21 mouse cellular contexts compared by ENCODE assay signal in the genomic region with DNA sequence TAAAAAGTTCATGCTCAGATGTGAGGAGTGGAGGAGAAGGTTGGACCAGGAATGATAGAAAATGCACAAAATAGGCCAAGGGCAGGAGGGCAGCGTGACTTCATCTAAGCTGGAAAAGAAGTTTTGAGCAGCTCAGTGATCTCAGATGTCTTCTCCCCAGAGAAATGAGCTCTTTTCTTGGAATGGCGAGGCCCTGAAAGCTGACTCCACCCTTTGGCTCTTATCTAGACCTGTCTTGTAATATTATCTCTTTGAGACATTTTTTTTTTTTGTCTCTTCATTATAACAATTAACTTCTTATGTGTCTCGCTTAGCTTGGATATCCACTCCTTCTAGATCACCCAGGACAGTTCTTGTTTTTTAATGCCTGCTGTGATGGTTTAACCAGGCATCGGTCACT. TPM values are rescaled to one million over a fixed set of nuclear protein-coding genes. Genes with fewer than 3 reads are reported as not detected.
DNase-seq lines count a peak whose midpoint lies in the region; ATAC-seq lines count a peak whose summit lies in the region.
"Had no signal": no experiment of that assay in that cellular context is flagged by ENCODE, and none has a peak within 500 bp of the region (broad histone marks: within the 10 kb centered on the region; RNA-seq: fewer than 3 reads in every experiment).

No protein-coding gene starts in this region.

- peaks cover 75% of the 10 kb centered on the region for H3K4me1 ChIP-seq in liver, embryonic 13.5 days (replicated peaks)
- peaks cover 15% of the 10 kb centered on the region for H3K4me1 ChIP-seq in forebrain, embryonic 13.5 days

- H3K27ac ChIP-seq in liver, embryonic 13.5 days, result peak overlapping the region; percentile 80
- no peak overlapping the region for H3K27ac ChIP-seq in forebrain, embryonic 13.5 days
- H3K27ac ChIP-seq: hindbrain, embryonic 13.5 days; kidney, postnatal 0 days; midbrain, embryonic 13.5 days had no signal

- H3K9ac ChIP-seq in liver, embryonic 13.5 days, result peak overlapping the region; percentile 67
- no peak overlapping the region for H3K9ac ChIP-seq in forebrain, embryonic 13.5 days
- H3K9ac ChIP-seq: hindbrain, embryonic 13.5 days; midbrain, embryonic 13.5 days had no signal

- H3K9me3 ChIP-seq in liver, embryonic 13.5 days (replicated peaks), result no peaks in the 10 kb centered on the region
- H3K9me3 ChIP-seq in forebrain, embryonic 13.5 days (replicated peaks), result no peaks in the 10 kb centered on the region
- H3K9me3 ChIP-seq: hindbrain, embryonic 13.5 days; midbrain, embryonic 13.5 days had no signal

- 34% methylated on average over 4 of the region's 4 CpGs for WGBS in liver, embryonic 13.5 days (ENCODE audit: insufficient replicate concordance)
- 93% methylated on average over 4 of the region's 4 CpGs for WGBS in forebrain, embryonic 13.5 days

- intact Hi-C loops in heart, postnatal 36 days (cut with DNase I), result no loop called here

- peak overlapping the region; percentile 56 for H3K4me2 ChIP-seq in liver, embryonic 13.5 days
- no peak overlapping the region for H3K4me2 ChIP-seq in forebrain, embryonic 13.5 days
- H3K4me2 ChIP-seq: hindbrain, embryonic 13.5 days; midbrain, embryonic 13.5 days had no signal

- peaks cover 4% of the 10 kb centered on the region; the same call in 1 of the 2 replicates for H3K27me3 ChIP-seq in liver, embryonic 13.5 days
- H3K27me3 ChIP-seq in forebrain, embryonic 13.5 days, result no peaks in the 10 kb centered on the region; the same call in 1 of the 2 replicates
- H3K27me3 ChIP-seq: hindbrain, embryonic 13.5 days had no signal

- peak; percentile 36 for DNase-seq in heart, adult 8-10 months (ENCODE audit: low spot score)
- no peak for DNase-seq in heart, postnatal 36 days
- peak; percentile 70 for DNase-seq in c-Kit-positive CD71-positive TER-119-negative erythroid progenitor cells, embryonic 14.5 days (ENCODE audit: low read depth)
- no peak for DNase-seq in liver, embryonic 13.5 days
- no peak for DNase-seq in yolk sac, embryonic 10.5 days (ENCODE audit: low spot score)
- DNase-seq: adrenal gland, adult 8-10 months; B cell, adult 2 months; cerebellum, adult 8-10 months; cerebellum, postnatal 36 days; heart, adult 11 months; kidney, adult 2 months; lung, adult 18-20 months; lung, postnatal 10 days; thymus, postnatal 25 days had no signal

- no peaks in the 10 kb centered on the region for H3K36me3 ChIP-seq in liver, embryonic 13.5 days
- H3K36me3 ChIP-seq in forebrain, embryonic 13.5 days (ENCODE audit: poor library complexity, severe bottlenecking), result no peaks in the 10 kb centered on the region
- H3K36me3 ChIP-seq: hindbrain, embryonic 13.5 days; midbrain, embryonic 13.5 days had no signal

- ATAC-seq in liver, embryonic 13.5 days (ENCODE audit: low read depth), result peak; percentile 73
- 0 out of 2 replicates have a peak, but pooled peaks have one; percentile 9 for ATAC-seq in megakaryocyte-erythroid progenitor cell, adult 5-6 weeks (replicated peaks; ENCODE audit: low FRiP score, low TSS enrichment, poor library complexity, severe bottlenecking)
- no peak for ATAC-seq in forebrain, embryonic 13.5 days
- ATAC-seq: activated CD4-positive, CD25-positive, alpha-beta regulatory T cell, adult 4 months; forebrain, embryonic 16.5 days; midbrain, embryonic 13.5 days had no signal

- 0 out of 2 replicates have a peak overlapping the region, but pooled peaks have one; percentile 8 for H3K4me3 ChIP-seq in liver, embryonic 13.5 days (replicated peaks)
- H3K4me3 ChIP-seq in forebrain, embryonic 13.5 days, result no peak overlapping the region
- H3K4me3 ChIP-seq: hindbrain, embryonic 13.5 days; midbrain, embryonic 13.5 days had no signal

RNA-seq across cellular contexts. Expression of a gene that starts 53.0 kb away (rescaled TPM):
- total RNA-seq in heart, adult 8-10 months (2022), result 10 to 100 TPM; 30.4 to 34.2 (median 31.1) TPM
- total RNA-seq in heart, postnatal 36 days (2021), result 10 to 100 TPM; 33.2 to 35.4 TPM
- 22.3 and 27.6 TPM in 2 replicates for polyA plus RNA-seq in liver, embryonic 13.5 days (2015; fragmentation: Nextera tagmentation; extraction: Ambion mirVana)
- 56.4 and 80.7 TPM in 2 replicates for total RNA-seq in megakaryocyte-erythroid progenitor cell, adult 5-6 weeks (2014; fragmentation: Nextera tagmentation)
- total RNA-seq in megakaryocyte-erythroid progenitor cell, adult 5-6 weeks (2017), result 22.0 and 26.1 TPM in 2 replicates
- polyA plus RNA-seq in forebrain, embryonic 13.5 days (2015; fragmentation: Nextera tagmentation; extraction: Ambion mirVana), result 30.1 and 37.4 TPM in 2 replicates

Comparison
In these comparisons a context has a peak if more than half of its experiments do, and no peak if none do; other contexts are left out.
1. DNase-seq: peak in heart, adult 8-10 months (single experiment) and c-Kit-positive CD71-positive TER-119-negative erythroid progenitor cells, embryonic 14.5 days (single experiment); none in heart, postnatal 36 days (0 of 2), liver, embryonic 13.5 days (single experiment) and yolk sac, embryonic 10.5 days (single experiment).